Mouse (Mus musculus) hindbrain, embryonic 16.5 days (tissue): ENCODE measurements around the gene Ints14. TPM values are rescaled to one million over a fixed set of nuclear protein-coding genes. Genes with fewer than 3 reads are reported as not detected.

Experiments
- ATAC-seq: fragments of 200-750 bp; cut with Nextera tagmentation; 2 replicates; pipeline ENCODE4 v1.8.0; 2017; ENCODE audit warnings: moderate TSS enrichment, moderate library complexity
- H3K27ac ChIP-seq: fragments of 300-500 bp; sonication (generic); 2 replicates; pipeline ENCODE4 v1.5.1; 2014; ENCODE audit warnings: low read depth, mild to moderate bottlenecking, control low read depth, low read length, moderate library complexity
- H3K27me3 ChIP-seq: fragments of 300-500 bp; sonication (generic); replicated peaks from 2 replicates; pipeline ENCODE4 v1.6.1; 2014; ENCODE audit warnings: low read length; ENCODE audit not compliant: control insufficient read depth, insufficient read depth
- H3K36me3 ChIP-seq: fragments of 300-500 bp; sonication (generic); 2 replicates; pipeline ENCODE4 v1.6.1; 2014; ENCODE audit warnings: mild to moderate bottlenecking, low read length, moderate library complexity, mixed read lengths; ENCODE audit not compliant: control insufficient read depth, insufficient read depth
- H3K4me1 ChIP-seq: fragments of 300-500 bp; sonication (generic); 2 replicates; pipeline ENCODE4 v1.6.1; 2014; ENCODE audit warnings: low read depth, low read length; ENCODE audit not compliant: control insufficient read depth, insufficient read depth
- H3K4me2 ChIP-seq: fragments of 300-500 bp; sonication (generic); 2 replicates; pipeline ENCODE4 v1.6.1; 2014; ENCODE audit warnings: mild to moderate bottlenecking, low read length, control low read depth, moderate library complexity
- H3K4me3 ChIP-seq: fragments of 300-500 bp; sonication (generic); 2 replicates; pipeline ENCODE4 v1.5.1; 2014; ENCODE audit warnings: mild to moderate bottlenecking, low read length, control low read depth, moderate library complexity
- H3K9ac ChIP-seq: fragments of 300-500 bp; sonication (generic); 2 replicates; pipeline ENCODE4 v1.6.1; 2014; ENCODE audit warnings: low read depth, mild to moderate bottlenecking, control low read depth, low read length, moderate library complexity
- H3K9me3 ChIP-seq: fragments of 300-500 bp; sonication (generic); 2 replicates; pipeline ENCODE4 v1.6.1; 2014; ENCODE audit warnings: mild to moderate bottlenecking, low read length, moderate library complexity; ENCODE audit not compliant: control insufficient read depth
- WGBS: fragments of 180-500 bp; shearing (Covaris S2); extraction: QIAGEN DNeasy Blood & Tissue Kit; methylation state at CpG from one replicate; pipeline ENCODE4 v1.1.7; 2014; 5-methylcytosine and 5-hydroxymethylcytosine counted together
- polyA plus RNA-seq: library from polyadenylated mRNA; unstranded; fragments of >200 nt; fragmentation: Nextera tagmentation; extraction: Ambion mirVana; gene quantifications from 2 replicates; pipeline ENCODE4 v1.2.1, GENCODE M21; 2015

Gene Ints14
- polyA plus RNA-seq, 1 experiment from 2014 or later, result 32.1 TPM

DNA sequence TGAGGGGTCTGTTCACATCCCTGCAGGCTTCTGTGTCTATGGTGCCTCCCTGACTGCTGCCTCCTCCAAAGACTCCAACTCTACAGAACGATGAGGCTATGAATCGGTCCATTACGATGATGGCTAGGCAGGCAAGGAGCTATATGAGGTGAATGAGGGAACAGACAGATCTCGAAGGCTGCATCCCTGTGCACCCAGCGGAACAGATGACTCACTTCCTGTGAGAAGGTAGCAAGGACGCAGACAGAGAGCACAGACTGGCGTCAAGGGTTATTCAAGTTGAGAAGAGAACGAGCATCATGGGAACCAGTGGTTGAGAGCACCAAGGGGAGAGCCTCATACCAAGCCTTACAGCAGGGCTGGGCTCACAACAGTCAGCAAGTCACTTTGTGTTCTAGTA is 49.9 kb downstream of the Ints14 start:
- 84% methylated on average over 8 of the region's 8 CpGs for WGBS
- Histone ChIP-seq H3K9me3 (no peaks in the 10 kb centered on the region), H3K9ac (no peak overlapping the region), H3K36me3 (peaks cover 13% of the 10 kb centered on the region), H3K4me2 (no peak overlapping the region), H3K27me3 (no peaks in the 10 kb centered on the region), H3K4me1 (no peaks in the 10 kb centered on the region), H3K27ac (no peak overlapping the region), H3K4me3 (no peak overlapping the region)
- ATAC-seq, result no peak

GRCm38 (mm10) chr9:65011304-65011703 is 50.6 kb downstream of the Ints14 start:
- ATAC-seq, result no peak
- no peaks in the 10 kb centered on the region for H3K9me3 ChIP-seq
- no peak overlapping the region for H3K4me3 ChIP-seq
- H3K36me3 ChIP-seq, result peaks cover 6% of the 10 kb centered on the region
- no peak overlapping the region for H3K27ac ChIP-seq
- H3K4me1 ChIP-seq, result peaks cover 4% of the 10 kb centered on the region
- 61% methylated on average over 6 of the region's 6 CpGs for WGBS
- H3K9ac ChIP-seq, result no peak overlapping the region
- H3K27me3 ChIP-seq, result no peaks in the 10 kb centered on the region
- no peak overlapping the region for H3K4me2 ChIP-seq

GRCm38 (mm10) chr9:65015461-65016222 is 54.9 kb downstream of the Ints14 start:
- no peak overlapping the region for H3K4me3 ChIP-seq
- H3K4me2 ChIP-seq, result no peak overlapping the region
- peak overlapping the region; percentile 69 for H3K27ac ChIP-seq
- no peaks in the 10 kb centered on the region for H3K27me3 ChIP-seq
- no peaks in the 10 kb centered on the region for H3K9me3 ChIP-seq
- H3K9ac ChIP-seq, result no peak overlapping the region
- no peak for ATAC-seq
- no peaks in the 10 kb centered on the region for H3K36me3 ChIP-seq
- peaks cover 37% of the 10 kb centered on the region for H3K4me1 ChIP-seq
- WGBS, result 68% methylated on average over 7 of the region's 7 CpGs

- no peaks in the 10 kb centered on the region for H3K27me3 ChIP-seq
- H3K9me3 ChIP-seq, result no peaks in the 10 kb centered on the region
- no peak overlapping the region for H3K4me3 ChIP-seq
- peak overlapping the region; percentile 69 for H3K27ac ChIP-seq
- ATAC-seq, result peak; percentile 65; the same call in 1 of the 2 replicates
- WGBS, result 58% methylated on average over 4 of the region's 4 CpGs
- 0 out of 2 replicates have a peak overlapping the region, but pooled peaks have one; percentile 14 for H3K4me2 ChIP-seq
- H3K36me3 ChIP-seq, result no peaks in the 10 kb centered on the region
- no peak overlapping the region for H3K9ac ChIP-seq
- H3K4me1 ChIP-seq, result peaks cover 37% of the 10 kb centered on the region
Measured at GRCm38 (mm10) chr9:65016241-65016977, 55.7 kb downstream of the Ints14 start.

GRCm38 (mm10) chr9:65016978-65017827 is 56.5 kb downstream of the Ints14 start:
- Histone ChIP-seq H3K36me3 (no peaks in the 10 kb centered on the region), H3K9ac (0 out of 2 replicates have a peak overlapping the region, but pooled peaks have one; percentile 11), H3K4me1 (peaks cover 41% of the 10 kb centered on the region), H3K9me3 (no peaks in the 10 kb centered on the region), H3K4me3 (no peak overlapping the region), H3K27me3 (no peaks in the 10 kb centered on the region), H3K4me2 (peak overlapping the region; percentile 14; the same call in 1 of the 2 replicates), H3K27ac (peak overlapping the region; percentile 61)
- ATAC-seq, result no peak
- WGBS, result 76% methylated on average over 16 of the region's 16 CpGs

DNA sequence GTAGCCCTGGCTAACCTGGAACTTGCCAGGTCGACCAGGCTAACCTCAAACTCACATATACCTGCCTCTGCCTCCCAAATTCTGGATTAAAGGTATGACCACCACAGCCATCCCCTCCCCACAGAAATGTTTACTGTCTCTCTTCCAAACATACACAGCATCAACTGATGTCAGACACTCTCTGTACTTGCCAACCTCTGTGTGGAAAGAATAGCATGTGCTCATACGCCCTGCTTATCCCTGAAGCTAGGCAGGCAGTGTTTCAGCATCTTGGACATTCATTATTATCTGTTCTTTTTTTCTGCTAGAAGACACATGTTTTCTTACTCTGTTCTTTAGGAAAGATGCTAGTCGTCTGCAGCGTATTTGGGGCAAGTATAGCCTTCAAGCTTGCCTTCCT is 57.2 kb downstream of the Ints14 start:
- 83% methylated on average over 4 of the region's 4 CpGs for WGBS
- no peak for ATAC-seq
- no peak overlapping the region for H3K27ac ChIP-seq
- H3K4me3 ChIP-seq, result no peak overlapping the region
- H3K9me3 ChIP-seq, result no peaks in the 10 kb centered on the region
- no peak overlapping the region for H3K9ac ChIP-seq
- peaks cover 45% of the 10 kb centered on the region for H3K4me1 ChIP-seq
- no peak overlapping the region for H3K4me2 ChIP-seq
- H3K36me3 ChIP-seq, result no peaks in the 10 kb centered on the region
- H3K27me3 ChIP-seq, result no peaks in the 10 kb centered on the region

- WGBS, result 60% methylated on average over 3 of the region's 3 CpGs
Measured at GRCm38 (mm10) chr9:65018588-65019121, 58.0 kb downstream of the Ints14 start.

GRCm38 (mm10) chr9:65019146-65019545 is 58.4 kb downstream of the Ints14 start:
- 56% methylated on average over 3 of the region's 3 CpGs for WGBS
- Histone ChIP-seq H3K27ac (no peak overlapping the region), H3K4me3 (no peak overlapping the region), H3K4me2 (peak overlapping the region; percentile 70), H3K9ac (no peak overlapping the region), H3K36me3 (no peaks in the 10 kb centered on the region), H3K9me3 (no peaks in the 10 kb centered on the region), H3K27me3 (no peaks in the 10 kb centered on the region), H3K4me1 (peaks cover 45% of the 10 kb centered on the region)
- ATAC-seq, result no peak

More at GRCm38 (mm10) chr9:65018588-65019121, 58.0 kb downstream of the Ints14 start:
- no peak overlapping the region for H3K9ac ChIP-seq
- ATAC-seq, result no peak
- H3K4me2 ChIP-seq, result peak overlapping the region; percentile 70
- H3K4me1 ChIP-seq, result peaks cover 45% of the 10 kb centered on the region
- H3K27me3 ChIP-seq, result no peaks in the 10 kb centered on the region
- no peak overlapping the region for H3K4me3 ChIP-seq
- H3K27ac ChIP-seq, result no peak overlapping the region
- no peaks in the 10 kb centered on the region for H3K9me3 ChIP-seq
- no peaks in the 10 kb centered on the region for H3K36me3 ChIP-seq
